Mouse (Mus musculus) embryonic facial prominence, embryonic 12.5 days (tissue): Measurements from ENCODE around the gene Hist2h3c1. TPM values are rescaled to one million over a fixed set of nuclear protein-coding genes. Genes with fewer than 3 reads are reported as not detected.
A peak's percentile ranks its signal among the peaks of the same experiment; 100 is the strongest.
"Not testable (repeated sequence)": the region's sequence is repeated elsewhere in the genome, so short reads cannot be mapped to it uniquely, and the experiment has no call there.

ENCODE experiments used
- ATAC-seq: fragments of 200-750 bp; cut with Nextera tagmentation; 2 replicates; pipeline ENCODE4 v1.8.0; 2017; ENCODE audit not compliant: insufficient number of reproducible peaks, insufficient read depth, low FRiP score, low TSS enrichment
- H3K27ac ChIP-seq: fragments of 300-500 bp; sonication (generic); 2 replicates; pipeline ENCODE4 v1.5.1; 2016; ENCODE audit warnings: mild to moderate bottlenecking
- H3K27me3 ChIP-seq: fragments of 300-500 bp; sonication (generic); 2 replicates; pipeline ENCODE4 v1.6.1; 2016; ENCODE audit warnings: mild to moderate bottlenecking, moderate library complexity
- H3K36me3 ChIP-seq: fragments of 300-500 bp; sonication (generic); 2 replicates; pipeline ENCODE4 v1.6.1; 2016; ENCODE audit warnings: mild to moderate bottlenecking
- H3K4me1 ChIP-seq: fragments of 300-500 bp; sonication (generic); 2 replicates; pipeline ENCODE4 v1.6.1; 2016
- H3K4me2 ChIP-seq: fragments of 300-500 bp; sonication (generic); replicated peaks from 2 replicates; pipeline ENCODE4 v1.6.1; 2016; ENCODE audit warnings: mild to moderate bottlenecking, moderate library complexity
- H3K4me3 ChIP-seq: fragments of 300-500 bp; sonication (generic); 2 replicates; pipeline ENCODE4 v1.5.1; 2016; ENCODE audit warnings: mild to moderate bottlenecking
- H3K9ac ChIP-seq: fragments of 300-500 bp; sonication (generic); 2 replicates; pipeline ENCODE4 v1.6.1; 2016; ENCODE audit warnings: mild to moderate bottlenecking, moderate library complexity
- H3K9me3 ChIP-seq: fragments of 300-500 bp; sonication (generic); 2 replicates; pipeline ENCODE4 v1.6.1; 2016; ENCODE audit warnings: mild to moderate bottlenecking, moderate library complexity
- WGBS: fragments of 180-500 bp; shearing (Covaris S2); methylation state at CpG from one replicate; pipeline ENCODE4 v1.1.7; 2016; 5-methylcytosine and 5-hydroxymethylcytosine counted together
- polyA plus RNA-seq: library from polyadenylated mRNA; unstranded; fragments of >200 nt; fragmentation: Nextera tagmentation; extraction: Ambion mirVana; gene quantifications from 2 replicates; pipeline ENCODE4 v1.2.1, GENCODE M21; 2016

The Hist2h3c1 gene
- polyA plus RNA-seq, 1 experiment from 2014 or later: 0.83 TPM

DNA sequence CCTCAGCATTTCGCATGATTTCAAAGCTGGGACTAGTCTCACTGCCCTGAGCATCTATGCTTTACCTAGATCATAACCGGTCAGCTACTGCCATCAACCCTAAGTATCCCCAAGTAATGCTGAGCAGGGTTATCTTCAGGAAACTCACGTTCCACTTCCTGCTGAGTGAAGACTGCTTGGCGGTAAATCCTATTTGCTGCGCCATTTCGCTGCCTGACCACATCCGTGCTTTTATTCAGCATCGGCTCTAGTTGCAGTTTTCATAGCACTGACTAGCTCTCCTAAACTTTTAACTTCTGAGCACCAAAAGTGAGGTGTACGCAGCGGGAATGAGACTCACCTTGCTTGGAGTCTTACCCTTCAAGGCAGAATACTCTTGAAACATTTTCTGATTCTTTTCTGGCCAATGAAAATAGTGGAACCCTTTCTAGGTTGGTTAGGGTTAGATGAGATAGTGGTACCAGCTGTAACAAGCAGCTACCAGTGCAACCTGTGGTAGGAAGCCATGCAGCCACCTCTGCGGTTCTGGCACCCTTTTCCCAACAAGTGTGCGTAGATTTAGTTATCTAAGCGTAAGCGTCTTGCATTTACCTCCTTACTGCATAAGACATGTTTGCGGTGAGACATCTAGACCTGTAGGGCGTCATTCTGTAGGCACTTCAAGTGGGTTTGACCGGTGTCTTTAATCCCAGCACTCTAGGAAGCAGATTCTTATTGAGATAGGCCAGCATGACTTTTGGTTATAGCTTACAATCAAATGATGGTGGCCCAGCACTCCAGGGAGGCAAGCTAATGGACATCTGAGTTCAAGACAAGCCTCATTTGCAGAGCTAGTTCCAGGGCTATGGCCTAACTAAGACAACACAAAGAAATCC, 27.3 kb downstream of the Hist2h3c1 start:
- no peak overlapping the region for H3K9ac ChIP-seq
- ATAC-seq: no peak
- 89% methylated on average over 17 of the region's 17 CpGs for WGBS
- peaks cover 3% of the 10 kb centered on the region; the same call in 1 of the 2 replicates for H3K4me1 ChIP-seq
- no peak overlapping the region for H3K27ac ChIP-seq
- H3K27me3 ChIP-seq: no peaks in the 10 kb centered on the region
- no peaks in the 10 kb centered on the region for H3K9me3 ChIP-seq
- no peak overlapping the region for H3K4me2 ChIP-seq
- no peak overlapping the region for H3K4me3 ChIP-seq
- no peaks in the 10 kb centered on the region for H3K36me3 ChIP-seq

DNA sequence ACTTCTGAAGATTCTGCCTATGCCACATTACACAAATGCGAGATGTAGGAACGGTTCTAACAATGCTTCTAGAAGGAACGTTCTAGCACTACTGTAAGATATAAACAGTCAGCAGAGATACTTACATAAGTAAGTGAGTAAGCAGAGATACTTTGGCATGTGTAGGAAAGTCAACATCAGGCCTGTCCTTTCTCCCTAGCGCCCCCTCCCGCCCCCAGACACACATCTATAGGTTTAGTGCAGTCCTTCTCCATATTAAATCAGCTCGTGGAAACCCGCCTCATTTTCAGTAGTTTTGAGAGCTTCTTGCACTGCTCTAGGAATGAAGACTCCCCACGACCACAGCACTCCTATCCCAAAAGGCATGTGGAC, 30.9 kb downstream of the Hist2h3c1 start:
- ATAC-seq: peak; percentile 31; the same call in 1 of the 2 replicates
- Histone ChIP-seq H3K4me2 (peak overlapping the region; percentile 76), H3K9me3 (no peaks in the 10 kb centered on the region), H3K27ac (peak overlapping the region; percentile 87), H3K4me3 (peak overlapping the region; percentile 41), H3K9ac (peak overlapping the region; percentile 62), H3K36me3 (no peaks in the 10 kb centered on the region), H3K4me1 (peaks cover 3% of the 10 kb centered on the region; the same call in 1 of the 2 replicates), H3K27me3 (peaks cover 3% of the 10 kb centered on the region; the same call in 1 of the 2 replicates)
- 14% methylated on average over 8 of the region's 8 CpGs for WGBS

DNA sequence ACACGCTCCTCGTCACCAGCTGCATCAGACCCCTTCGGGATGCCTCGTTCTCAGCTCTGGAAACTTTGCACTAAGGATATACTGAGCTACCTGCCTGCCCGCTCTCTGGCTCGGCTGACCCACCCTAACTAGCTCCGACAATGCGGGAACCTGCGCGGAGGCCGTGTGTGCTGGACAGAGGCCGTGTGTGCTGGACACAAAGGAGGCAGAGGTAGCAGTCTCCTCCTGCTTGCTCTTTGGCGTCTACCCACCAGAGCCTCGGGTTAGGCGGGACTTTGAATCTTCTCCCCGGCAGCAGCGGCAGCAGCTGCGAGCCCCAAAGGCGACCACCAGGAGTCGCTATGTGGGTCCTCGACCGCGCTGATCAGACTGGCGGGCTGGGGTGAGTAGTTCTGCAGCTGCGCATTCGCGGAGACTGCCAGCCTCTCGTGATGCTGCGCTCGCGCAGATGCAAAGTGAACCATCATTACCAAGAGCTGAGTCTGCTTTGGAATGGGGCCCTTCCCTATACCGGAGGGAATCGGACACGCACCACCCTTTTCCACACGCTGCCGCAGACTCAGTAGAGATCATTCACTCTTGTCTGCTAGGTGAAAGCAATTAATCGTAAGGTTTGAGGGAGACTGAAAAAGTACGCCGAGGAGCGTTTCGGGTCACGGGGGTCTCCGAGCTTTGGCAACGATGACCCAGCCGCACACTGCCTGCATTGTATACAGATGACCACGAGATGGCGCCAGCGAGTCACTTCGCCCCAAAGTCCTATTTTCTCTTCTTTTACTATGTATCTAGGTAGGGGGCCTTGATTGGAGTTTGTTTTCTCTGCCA, 31.5 kb downstream of the Hist2h3c1 start:
- Histone ChIP-seq H3K36me3 (no peaks in the 10 kb centered on the region), H3K4me1 (peaks cover 3% of the 10 kb centered on the region; the same call in 1 of the 2 replicates), H3K4me3 (peak overlapping the region; percentile 41), H3K9ac (peak overlapping the region; percentile 62), H3K4me2 (peak overlapping the region; percentile 76), H3K9me3 (no peaks in the 10 kb centered on the region), H3K27me3 (peaks cover 6% of the 10 kb centered on the region; the same call in 1 of the 2 replicates), H3K27ac (peak overlapping the region; percentile 87)
- ATAC-seq: peak; percentile 95
- WGBS: under 1% methylated on average over 49 of the region's 49 CpGs

DNA sequence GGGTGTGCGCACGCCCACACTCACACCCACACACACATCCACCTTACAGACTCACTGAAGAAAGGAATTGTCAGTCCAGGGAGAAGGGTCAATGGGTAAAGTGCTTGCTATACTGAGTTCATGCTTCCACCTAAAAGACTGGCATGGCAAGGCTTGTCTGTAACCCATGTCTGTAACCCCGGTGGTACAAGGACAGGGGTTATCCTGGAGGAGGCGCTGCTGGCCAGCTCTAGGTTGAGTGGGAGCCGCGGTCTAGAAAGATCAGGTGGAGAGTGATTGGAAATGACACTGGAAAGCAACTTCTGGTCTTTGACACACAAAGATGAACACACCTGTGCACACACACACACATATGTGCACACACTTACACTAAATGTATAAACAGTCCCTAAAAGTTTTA, 34.2 kb downstream of the Hist2h3c1 start:
- Histone ChIP-seq H3K27me3 (peaks cover 19% of the 10 kb centered on the region), H3K4me2 (no peak overlapping the region), H3K4me1 (peaks cover 3% of the 10 kb centered on the region; the same call in 1 of the 2 replicates), H3K36me3 (no peaks in the 10 kb centered on the region), H3K9ac (no peak overlapping the region), H3K9me3 (no peaks in the 10 kb centered on the region), H3K4me3 (no peak overlapping the region), H3K27ac (no peak overlapping the region)
- WGBS: 52% methylated on average over 6 of the region's 6 CpGs
- no peak for ATAC-seq

DNA sequence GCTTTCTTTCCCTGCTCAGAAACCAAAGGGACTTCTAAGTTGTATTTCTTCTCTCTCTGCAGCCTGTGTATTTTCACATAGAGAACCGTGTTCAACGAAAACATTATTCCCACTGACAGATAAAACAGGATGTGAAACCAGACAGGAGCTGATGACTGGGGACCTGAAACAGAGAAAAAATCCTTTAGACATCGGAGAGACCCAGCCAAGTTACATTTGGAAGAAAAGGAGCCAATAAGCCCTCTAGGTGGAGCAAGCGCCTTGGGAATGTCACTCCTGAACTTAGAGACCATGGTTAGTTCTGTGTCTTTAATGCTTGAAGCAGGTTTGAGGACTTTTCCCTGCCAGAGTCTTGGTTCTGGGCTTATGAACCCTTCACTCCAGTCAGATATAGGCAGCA, 38.0 kb downstream of the Hist2h3c1 start:
- Histone ChIP-seq H3K9ac (no peak overlapping the region), H3K4me2 (peak overlapping the region; percentile 35), H3K9me3 (no peaks in the 10 kb centered on the region), H3K4me1 (no peaks in the 10 kb centered on the region), H3K4me3 (0 out of 2 replicates have a peak overlapping the region, but pooled peaks have one; percentile 8), H3K36me3 (no peaks in the 10 kb centered on the region), H3K27me3 (peaks cover 20% of the 10 kb centered on the region), H3K27ac (no peak overlapping the region)
- WGBS: 23% methylated on average over 4 of the region's 4 CpGs
- ATAC-seq: no peak

DNA sequence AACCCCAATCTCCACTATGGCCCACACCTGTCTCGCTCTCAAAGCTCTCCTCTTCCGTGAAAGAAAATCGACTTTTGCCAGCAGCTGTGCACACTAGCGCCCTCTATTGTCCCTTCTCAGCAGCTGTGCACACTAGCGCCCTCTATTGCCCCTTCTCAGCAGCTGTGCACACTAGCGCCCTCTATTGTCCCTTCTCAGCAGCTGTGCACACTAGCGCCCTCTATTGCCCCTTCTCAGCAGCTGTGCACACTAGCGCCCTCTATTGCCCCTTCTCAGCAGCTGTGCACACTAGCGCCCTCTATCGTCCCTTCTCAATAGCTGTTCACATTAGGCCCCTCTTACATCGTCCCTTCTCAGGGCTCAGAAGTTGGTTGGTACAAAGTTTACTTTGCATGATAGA, 40.8 kb downstream of the Hist2h3c1 start:
- not testable (repeated sequence) for H3K9me3 ChIP-seq, H3K36me3 ChIP-seq, H3K4me3 ChIP-seq, H3K27ac ChIP-seq, H3K4me2 ChIP-seq, H3K4me1 ChIP-seq, ATAC-seq, H3K9ac ChIP-seq
- WGBS: 90% methylated on average over 11 of the region's 11 CpGs
- H3K27me3 ChIP-seq: peaks cover 18% of the 10 kb centered on the region

DNA sequence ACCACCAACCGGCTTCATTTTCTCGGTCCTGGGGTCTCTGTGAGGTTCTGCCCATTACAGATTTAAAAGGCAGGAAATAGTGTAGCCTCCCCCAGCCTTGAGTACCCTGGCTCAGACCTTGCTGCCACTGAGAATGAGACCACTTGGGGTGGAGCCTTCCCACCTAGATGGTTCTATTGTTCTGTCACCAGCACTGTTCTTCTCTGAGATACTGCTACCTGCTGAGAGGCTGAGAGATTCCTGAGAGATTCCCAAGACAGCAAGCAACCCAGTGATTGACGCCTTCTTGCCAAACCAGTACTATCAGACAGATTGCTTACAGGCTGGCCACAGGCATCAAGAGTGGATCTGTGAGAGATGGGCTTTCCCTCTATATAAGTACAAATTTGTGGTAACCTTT, 42.7 kb downstream of the Hist2h3c1 start:
- 0 out of 2 replicates have a peak, but pooled peaks cover 5% of the 10 kb centered on the region for H3K27me3 ChIP-seq
- H3K4me2 ChIP-seq: no peak overlapping the region
- H3K9ac ChIP-seq: no peak overlapping the region
- ATAC-seq: no peak
- WGBS: 72% methylated on average over 3 of the region's 3 CpGs
- no peak overlapping the region for H3K4me3 ChIP-seq
- H3K27ac ChIP-seq: no peak overlapping the region
- no peaks in the 10 kb centered on the region for H3K9me3 ChIP-seq
- no peaks in the 10 kb centered on the region for H3K36me3 ChIP-seq
- H3K4me1 ChIP-seq: no peaks in the 10 kb centered on the region

DNA sequence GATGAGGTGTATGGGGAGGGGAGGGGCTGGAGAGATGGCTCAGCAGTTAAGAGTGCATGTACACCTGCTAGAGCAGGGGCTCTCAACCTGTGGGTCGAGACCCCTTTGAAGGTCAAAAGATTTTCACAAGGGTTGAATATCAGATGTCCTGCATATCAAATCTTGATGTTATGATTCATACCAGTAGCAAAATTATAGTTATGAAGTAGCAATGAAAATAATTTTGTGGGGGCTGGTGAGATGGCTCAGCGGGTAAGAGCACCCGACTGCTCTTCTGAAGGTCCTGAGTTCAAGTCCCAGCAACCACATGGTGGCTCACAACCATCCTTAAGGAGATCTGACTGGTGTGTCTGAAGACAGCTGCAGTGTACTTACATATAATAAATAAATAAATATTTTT, 44.2 kb downstream of the Hist2h3c1 start:
- WGBS: 90% methylated on average over 3 of the region's 3 CpGs
- not testable (repeated sequence) for ATAC-seq

DNA sequence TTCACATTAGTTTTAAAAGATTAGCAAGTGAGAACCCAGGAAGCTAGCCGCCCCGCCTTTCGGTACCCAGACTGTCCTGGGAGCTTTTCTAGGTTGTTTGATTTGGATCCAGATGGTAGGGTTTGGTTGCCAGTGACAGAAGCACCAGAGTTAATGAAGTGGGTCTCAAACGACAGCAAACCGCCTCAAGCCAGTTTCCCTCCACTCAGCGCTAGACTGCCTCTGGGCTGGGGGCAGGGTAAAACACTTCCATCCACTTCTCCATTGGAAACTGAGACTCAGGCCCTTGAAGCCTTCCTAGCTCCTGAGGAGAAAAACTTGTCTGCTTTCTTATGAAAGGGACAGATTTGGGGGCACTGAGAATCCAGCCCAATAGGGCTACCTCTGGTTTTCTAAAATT, 46.2 kb downstream of the Hist2h3c1 start:
- H3K4me1 ChIP-seq: no peaks in the 10 kb centered on the region
- no peaks in the 10 kb centered on the region for H3K36me3 ChIP-seq
- no peak overlapping the region for H3K27ac ChIP-seq
- no peaks in the 10 kb centered on the region for H3K27me3 ChIP-seq
- ATAC-seq: no peak
- 51% methylated on average over 6 of the region's 6 CpGs for WGBS
- H3K4me2 ChIP-seq: no peak overlapping the region
- no peaks in the 10 kb centered on the region; the same call in 1 of the 2 replicates for H3K9me3 ChIP-seq
- H3K9ac ChIP-seq: no peak overlapping the region
- H3K4me3 ChIP-seq: no peak overlapping the region

More for the DNA sequence above, 44.2 kb downstream of the Hist2h3c1 start:
- not testable (repeated sequence) for H3K4me2 ChIP-seq, H3K4me1 ChIP-seq, H3K9ac ChIP-seq, H3K4me3 ChIP-seq, H3K36me3 ChIP-seq, H3K27ac ChIP-seq, H3K27me3 ChIP-seq, H3K9me3 ChIP-seq

DNA sequence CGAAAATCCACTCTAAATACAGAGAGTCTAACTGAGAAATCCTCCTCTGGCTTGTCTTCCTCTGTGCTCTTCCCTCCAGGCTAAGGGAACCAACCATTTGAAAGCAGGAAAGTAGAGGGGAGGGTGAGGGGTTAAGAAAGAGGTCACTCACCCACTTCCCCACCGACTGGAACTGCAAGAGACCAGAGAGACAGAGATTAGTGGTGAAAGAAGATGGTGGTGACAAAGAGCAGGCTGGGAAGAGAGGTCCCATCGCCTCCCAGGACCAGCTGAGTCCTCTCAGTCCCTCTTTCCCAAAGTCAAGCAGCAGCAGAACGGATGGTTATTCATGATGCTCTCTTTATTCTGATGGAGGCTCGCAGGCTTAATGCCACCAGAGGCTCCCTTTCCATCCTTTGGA, 46.9 kb downstream of the Hist2h3c1 start:
- Histone ChIP-seq H3K36me3 (no peaks in the 10 kb centered on the region), H3K4me2 (no peak overlapping the region), H3K4me1 (no peaks in the 10 kb centered on the region), H3K27ac (no peak overlapping the region), H3K9me3 (no peaks in the 10 kb centered on the region; the same call in 1 of the 2 replicates), H3K27me3 (no peaks in the 10 kb centered on the region), H3K9ac (no peak overlapping the region), H3K4me3 (no peak overlapping the region)
- 32% methylated on average over 5 of the region's 5 CpGs for WGBS
- ATAC-seq: no peak

DNA sequence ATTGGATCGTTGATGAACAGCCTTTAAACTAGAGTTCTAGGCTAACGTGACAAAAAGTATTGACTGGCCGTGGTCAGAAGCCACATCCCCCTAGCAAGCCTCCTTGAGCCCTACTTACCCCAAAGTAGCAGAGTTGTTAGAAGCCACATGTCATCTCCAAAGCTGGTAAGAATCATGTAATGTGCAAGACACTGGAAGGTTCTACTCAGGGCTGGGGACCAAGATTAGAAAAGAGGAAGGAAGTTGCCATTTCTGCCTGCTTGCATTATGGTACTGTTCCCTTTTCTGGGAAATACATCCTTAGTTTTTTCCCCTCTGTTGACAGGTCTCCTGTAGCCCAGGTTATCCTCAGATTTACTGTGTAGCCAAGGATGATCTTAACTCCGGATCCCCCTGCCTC, 47.3 kb downstream of the Hist2h3c1 start, which contains the start of gene Fcgr1:
Fcgr1 (minus strand) TSS at position 183 of the 400 bp plus-strand sequence.
- 87% methylated on average over 4 of the region's 4 CpGs for WGBS
- Histone ChIP-seq H3K4me2 (no peak within 1 kb of the TSS), H3K9me3 (no peaks in the 10 kb centered on the region; the same call in 1 of the 2 replicates), H3K36me3 (no peaks in the 10 kb centered on the region), H3K9ac (no peak within 1 kb of the TSS), H3K27ac (no peak within 1 kb of the TSS), H3K4me3 (no peak within 1 kb of the TSS), H3K27me3 (no peaks in the 10 kb centered on the region), H3K4me1 (no peaks in the 10 kb centered on the region)
- ATAC-seq: no peak
